Mouse (Mus musculus) brain, embryonic 14.5 days (tissue): Measurements from ENCODE around the gene Gsta2.
A peak's percentile ranks its signal among the peaks of the same experiment; 100 is the strongest.
"Not testable (repeated sequence)": the region's sequence is repeated elsewhere in the genome, so short reads cannot be mapped to it uniquely, and the experiment has no call there.

Experiments used
- CTCF ChIP-seq: fragments of 200-500 bp; IDR thresholded peaks from 2 replicates; pipeline ENCODE4 v1.5.1; 2012; ENCODE audit warnings: inconsistent platforms, mild to moderate bottlenecking, moderate library complexity, borderline replicate concordance; ENCODE audit not compliant: insufficient read depth, insufficient read length; ENCODE audit errors: extremely low read depth
- POLR2A ChIP-seq: fragments of 200-500 bp; IDR thresholded peaks from 2 replicates; pipeline ENCODE4 v1.6.1; 2012; ENCODE audit warnings: mild to moderate bottlenecking, inconsistent platforms, borderline replicate concordance; ENCODE audit not compliant: poor library complexity, insufficient read depth, insufficient read length, severe bottlenecking; ENCODE audit errors: extremely low read depth

DNA sequence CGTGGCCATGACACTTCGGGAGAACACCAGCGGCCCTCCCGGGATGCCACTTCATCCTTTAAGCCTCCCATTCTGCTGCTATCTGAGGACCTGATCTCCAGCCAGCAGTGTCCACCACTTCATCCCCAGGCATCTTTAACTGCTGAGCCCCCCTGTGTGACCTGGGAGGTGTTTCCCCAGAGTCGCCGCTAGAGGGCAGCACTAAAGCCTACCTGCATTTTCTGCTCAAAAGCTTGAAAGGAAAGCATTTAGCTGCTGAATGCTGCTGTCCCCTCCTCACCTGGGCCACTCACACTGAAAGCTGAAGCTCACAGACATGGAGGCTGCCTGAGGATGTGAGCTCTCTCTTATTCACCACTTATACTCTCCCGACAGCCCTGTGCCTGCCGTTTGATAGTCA lies 15.3 kb downstream of the Gsta2 start:
- TF ChIP-seq POLR2A: not testable (repeated sequence)
- peak; percentile 68 for TF ChIP-seq CTCF
